Mouse (Mus musculus) neural tube, embryonic 14.5 days (tissue): Measurements from ENCODE around the gene Fzd4. TPM values are rescaled to one million over a fixed set of nuclear protein-coding genes. Genes with fewer than 3 reads are reported as not detected.

Experiments used
- ATAC-seq: fragments of 200-750 bp; cut with Nextera tagmentation; 2 replicates; pipeline ENCODE4 v1.8.0; 2017; ENCODE audit warnings: low read depth, mild to moderate bottlenecking, moderate TSS enrichment, moderate library complexity
- H3K27ac ChIP-seq: fragments of 300-500 bp; sonication (generic); 2 replicates; pipeline ENCODE4 v1.5.1; 2014; ENCODE audit warnings: low read depth, mild to moderate bottlenecking, control low read depth, low read length, moderate library complexity, mixed read lengths
- H3K27me3 ChIP-seq: fragments of 300-500 bp; sonication (generic); 2 replicates; pipeline ENCODE4 v1.6.1; 2014; ENCODE audit warnings: low read length; ENCODE audit not compliant: control insufficient read depth, insufficient read depth
- H3K36me3 ChIP-seq: fragments of 300-500 bp; sonication (generic); 2 replicates; pipeline ENCODE4 v1.6.1; 2014; ENCODE audit warnings: low read length, mixed read lengths; ENCODE audit not compliant: control insufficient read depth, insufficient read depth
- H3K4me1 ChIP-seq: fragments of 300-500 bp; sonication (generic); 2 replicates; pipeline ENCODE4 v1.6.1; 2014; ENCODE audit warnings: low read length; ENCODE audit not compliant: control insufficient read depth, insufficient read depth
- H3K4me2 ChIP-seq: fragments of 300-500 bp; sonication (generic); 2 replicates; pipeline ENCODE4 v1.6.1; 2014; ENCODE audit warnings: mild to moderate bottlenecking, low read depth, low read length, control low read depth
- H3K4me3 ChIP-seq: fragments of 300-500 bp; sonication (generic); 2 replicates; pipeline ENCODE4 v1.5.1; 2014; ENCODE audit warnings: low read depth, low read length, control low read depth, mixed read lengths
- H3K9ac ChIP-seq: fragments of 300-500 bp; sonication (generic); replicated peaks from 2 replicates; pipeline ENCODE4 v1.6.1; 2014; ENCODE audit warnings: low read depth, mild to moderate bottlenecking, control low read depth, low read length, mixed read lengths
- H3K9me3 ChIP-seq: fragments of 300-500 bp; sonication (generic); 2 replicates; pipeline ENCODE4 v1.6.1; 2016; ENCODE audit warnings: low read length; ENCODE audit not compliant: control insufficient read depth
- WGBS: fragments of 180-500 bp; shearing (Covaris S2); extraction: QIAGEN DNeasy Blood & Tissue Kit; methylation state at CpG from one replicate; pipeline ENCODE4 v1.1.7; 2014; 5-methylcytosine and 5-hydroxymethylcytosine counted together
- polyA plus RNA-seq: library from polyadenylated mRNA; unstranded; fragments of >200 nt; fragmentation: Nextera tagmentation; extraction: Ambion mirVana; gene quantifications from 2 replicates; pipeline ENCODE4 v1.2.1, GENCODE M21; 2014

The Fzd4 gene
- polyA plus RNA-seq, 1 experiment from 2014 or later: 2.8 TPM

DNA sequence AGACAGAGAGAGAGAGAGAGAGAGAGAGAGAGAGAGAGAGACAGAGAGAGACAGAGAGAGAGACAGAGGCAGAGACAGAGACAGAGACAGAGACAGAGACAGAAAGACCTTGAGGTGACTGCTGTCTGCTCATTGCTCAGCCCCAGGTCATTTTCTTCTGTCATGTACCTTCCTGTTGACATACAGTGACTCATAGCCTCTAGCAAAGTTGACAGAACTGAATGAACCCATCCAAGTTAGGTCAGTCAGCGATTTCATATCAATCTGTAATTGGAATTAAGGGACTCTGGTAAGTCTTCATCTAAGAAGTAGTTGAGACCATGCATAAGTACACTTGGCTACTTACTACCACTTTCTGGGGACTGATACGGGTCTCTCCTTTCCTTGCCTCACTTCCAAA, 27.0 kb downstream of the Fzd4 start:
- Histone ChIP-seq H3K9me3 (no peaks in the 10 kb centered on the region), H3K9ac (no peak overlapping the region), H3K4me1 (no peaks in the 10 kb centered on the region), H3K27ac (no peak overlapping the region), H3K27me3 (no peaks in the 10 kb centered on the region), H3K4me2 (no peak overlapping the region), H3K4me3 (no peak overlapping the region), H3K36me3 (no peaks in the 10 kb centered on the region)
- ATAC-seq: no peak
- 93% methylated on average over 2 of the region's 2 CpGs for WGBS

DNA sequence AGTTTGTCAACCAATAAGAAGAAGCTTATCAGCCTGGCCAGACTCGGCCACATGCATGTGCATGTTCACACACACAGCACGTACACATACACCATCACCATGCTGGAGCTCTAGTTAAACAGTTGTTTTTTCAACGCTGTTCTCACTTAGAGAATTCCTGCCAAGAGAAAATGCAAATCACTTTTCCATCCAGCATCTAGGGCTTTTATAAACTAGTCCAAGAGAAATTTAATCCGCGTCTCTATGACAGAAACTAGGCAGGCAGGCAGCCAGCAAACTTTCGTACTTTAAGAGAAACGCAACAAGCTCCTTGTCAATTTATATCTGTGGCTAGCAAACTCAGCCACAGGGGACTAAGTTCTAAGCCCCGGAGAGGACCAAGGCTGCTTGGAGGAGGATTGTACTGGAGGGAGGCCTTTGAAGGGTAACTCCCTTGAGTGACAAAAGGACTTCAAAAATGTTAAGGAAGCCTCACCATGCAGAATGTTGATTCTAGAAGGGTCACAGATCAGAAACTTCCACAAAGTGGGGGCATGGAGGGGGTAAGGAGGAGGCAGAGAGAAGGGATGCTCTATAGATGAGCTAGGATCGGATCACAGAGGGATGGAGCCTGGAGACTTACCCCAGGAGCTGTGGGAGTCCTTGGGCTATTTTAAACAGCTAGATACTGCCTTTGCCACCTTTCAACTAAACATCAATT, 29.2 kb downstream of the Fzd4 start:
- WGBS: 83% methylated on average over 9 of the region's 9 CpGs
- ATAC-seq: no peak
- no peaks in the 10 kb centered on the region for H3K36me3 ChIP-seq

DNA sequence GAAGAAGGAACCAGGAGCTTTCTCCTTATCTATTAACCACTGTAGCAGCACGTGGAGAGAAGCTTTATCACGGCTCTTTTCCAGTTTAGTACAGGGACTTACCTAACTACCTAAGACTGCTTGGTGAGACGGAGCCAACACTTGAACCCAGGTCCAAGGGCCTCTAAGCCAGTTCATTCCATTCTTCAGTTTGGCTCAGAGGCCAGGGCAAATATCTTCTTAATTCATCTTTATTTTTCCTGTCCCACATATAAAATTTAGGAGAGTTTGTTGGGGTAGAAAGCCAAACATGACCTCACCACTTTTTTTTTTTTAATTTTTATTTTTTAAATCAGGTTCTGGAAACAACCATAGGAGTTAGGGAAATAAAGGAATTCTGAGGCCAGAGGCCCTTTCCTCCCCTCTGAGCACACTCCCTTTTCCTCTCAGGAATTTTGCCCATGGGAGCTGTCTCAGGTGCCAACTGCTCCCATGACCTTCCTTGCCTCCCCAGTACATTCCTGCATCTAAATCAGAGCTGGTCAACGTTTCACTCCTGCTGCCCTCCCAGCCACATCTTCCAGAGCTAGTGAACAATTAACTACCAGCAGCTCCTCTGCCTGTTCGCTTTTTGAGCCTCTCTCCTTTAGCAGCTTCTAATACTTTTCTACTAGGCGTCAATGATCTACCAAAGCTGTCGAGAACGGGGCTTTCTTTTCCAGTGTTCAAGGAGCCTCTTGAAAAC, 29.9 kb downstream of the Fzd4 start:
- Histone ChIP-seq H3K4me3 (no peak overlapping the region), H3K36me3 (no peaks in the 10 kb centered on the region), H3K9ac (no peak overlapping the region), H3K27ac (no peak overlapping the region), H3K4me2 (no peak overlapping the region), H3K27me3 (no peaks in the 10 kb centered on the region), H3K4me1 (no peaks in the 10 kb centered on the region), H3K9me3 (no peaks in the 10 kb centered on the region)
- 65% methylated on average over 8 of the region's 8 CpGs for WGBS
- no peak for ATAC-seq

More for the DNA sequence above, 29.2 kb downstream of the Fzd4 start:
- no peaks in the 10 kb centered on the region for H3K27me3 ChIP-seq
- no peak overlapping the region for H3K4me2 ChIP-seq
- no peak overlapping the region for H3K4me3 ChIP-seq
- no peaks in the 10 kb centered on the region for H3K4me1 ChIP-seq
- H3K9ac ChIP-seq: no peak overlapping the region
- no peak overlapping the region for H3K27ac ChIP-seq
- no peaks in the 10 kb centered on the region for H3K9me3 ChIP-seq

DNA sequence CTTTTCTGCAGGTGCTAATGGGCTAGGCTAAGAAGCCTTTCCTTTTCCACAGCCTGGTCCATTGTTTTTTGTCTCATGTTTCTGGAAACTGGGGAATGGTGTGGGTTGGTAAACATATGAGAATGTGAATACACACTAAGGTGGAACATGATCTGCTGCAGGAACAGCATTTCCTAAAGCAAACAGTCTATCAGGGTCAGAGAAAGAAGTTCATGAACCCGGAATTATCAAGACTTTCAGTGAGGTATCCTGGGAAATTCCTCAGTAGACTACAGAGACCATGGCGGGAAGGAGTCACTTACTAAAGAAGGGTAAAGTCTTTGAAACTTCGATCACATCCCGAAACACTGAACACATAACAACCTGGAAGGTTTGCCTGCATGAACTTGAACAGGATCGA, 32.2 kb downstream of the Fzd4 start:
- Histone ChIP-seq H3K9ac (no peak overlapping the region), H3K4me1 (no peaks in the 10 kb centered on the region), H3K4me2 (no peak overlapping the region), H3K27ac (no peak overlapping the region), H3K36me3 (no peaks in the 10 kb centered on the region), H3K27me3 (no peaks in the 10 kb centered on the region), H3K4me3 (no peak overlapping the region), H3K9me3 (no peaks in the 10 kb centered on the region)
- 89% methylated on average over 5 of the region's 5 CpGs for WGBS
- no peak for ATAC-seq

- Histone ChIP-seq H3K4me3 (no peak overlapping the region), H3K36me3 (no peaks in the 10 kb centered on the region), H3K27me3 (no peaks in the 10 kb centered on the region), H3K4me1 (no peaks in the 10 kb centered on the region), H3K9me3 (no peaks in the 10 kb centered on the region), H3K27ac (no peak overlapping the region), H3K4me2 (no peak overlapping the region), H3K9ac (no peak overlapping the region)
- ATAC-seq: no peak
- WGBS: 58% methylated on average over 4 of the region's 4 CpGs
Measured at GRCm38 (mm10) chr7:89437589-89437988, 33.4 kb downstream of the Fzd4 start.

DNA sequence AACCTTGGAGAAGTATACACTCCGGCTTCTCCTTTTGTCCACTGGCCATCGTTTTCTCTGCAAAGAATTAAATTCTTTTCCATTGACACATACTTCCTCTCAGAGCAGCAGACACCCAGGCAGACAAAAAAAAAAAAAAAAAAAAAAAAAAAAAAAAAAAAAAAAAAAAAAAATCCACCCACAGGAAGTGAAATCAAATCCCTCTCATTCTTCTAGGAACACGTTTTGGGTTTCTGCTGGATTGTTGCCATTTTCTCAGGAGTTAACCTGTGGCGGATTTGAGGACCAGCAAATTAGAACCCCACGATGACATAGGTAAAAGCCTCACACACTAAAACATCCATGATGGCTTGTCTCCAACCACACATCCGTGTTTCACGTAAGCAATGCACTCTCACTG, 37.1 kb downstream of the Fzd4 start:
- no peaks in the 10 kb centered on the region for H3K27me3 ChIP-seq
- H3K9ac ChIP-seq: no peak overlapping the region
- H3K27ac ChIP-seq: no peak overlapping the region
- ATAC-seq: no peak
- no peaks in the 10 kb centered on the region for H3K36me3 ChIP-seq
- WGBS: 84% methylated on average over 7 of the region's 7 CpGs
- H3K4me2 ChIP-seq: no peak overlapping the region
- H3K4me1 ChIP-seq: no peaks in the 10 kb centered on the region
- no peaks in the 10 kb centered on the region for H3K9me3 ChIP-seq
- no peak overlapping the region for H3K4me3 ChIP-seq

DNA sequence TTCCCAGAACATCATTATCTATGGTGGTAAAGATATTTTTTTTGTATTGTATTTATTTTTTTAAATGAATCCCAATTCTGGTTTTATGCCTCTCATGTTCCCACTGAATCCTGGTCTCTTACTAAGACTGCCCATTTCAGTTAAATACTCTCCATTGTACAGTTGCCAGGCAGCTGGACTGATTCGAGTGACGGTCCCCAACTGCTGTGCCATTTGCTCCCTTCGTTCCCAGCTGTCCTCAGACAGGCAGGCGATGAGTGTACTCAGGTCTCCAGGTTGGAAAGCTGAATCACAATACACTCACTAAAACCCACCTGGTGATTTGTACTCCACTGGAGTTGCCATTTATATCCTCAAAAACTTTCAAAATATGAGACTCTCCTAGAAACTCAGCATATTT, 38.1 kb downstream of the Fzd4 start:
- Histone ChIP-seq H3K9me3 (no peaks in the 10 kb centered on the region), H3K27me3 (no peaks in the 10 kb centered on the region), H3K36me3 (no peaks in the 10 kb centered on the region), H3K4me2 (no peak overlapping the region), H3K27ac (no peak overlapping the region), H3K9ac (no peak overlapping the region), H3K4me3 (no peak overlapping the region), H3K4me1 (no peaks in the 10 kb centered on the region)
- 51% methylated on average over 4 of the region's 4 CpGs for WGBS
- ATAC-seq: no peak

DNA sequence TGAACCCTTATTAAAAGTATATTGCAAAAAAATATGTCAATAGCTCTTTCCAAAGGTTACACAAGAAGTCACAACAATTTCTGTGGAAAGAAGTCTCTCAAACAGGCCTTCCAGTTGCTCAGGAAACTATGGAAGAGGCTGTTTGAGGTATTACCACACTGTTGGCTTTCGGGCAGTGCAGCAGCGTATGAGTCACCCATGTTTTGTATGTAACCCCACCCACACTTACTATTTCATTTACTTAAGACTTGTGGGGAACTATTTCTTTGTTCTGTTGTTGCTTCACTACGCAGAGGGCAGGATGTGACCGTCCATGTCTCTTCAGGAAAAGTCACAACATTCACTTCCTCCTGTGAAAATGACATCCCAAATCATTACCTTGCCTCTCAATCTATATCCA, 41.0 kb downstream of the Fzd4 start:
- Histone ChIP-seq H3K36me3 (no peaks in the 10 kb centered on the region), H3K4me3 (no peak overlapping the region), H3K27me3 (no peaks in the 10 kb centered on the region), H3K9ac (no peak overlapping the region), H3K27ac (no peak overlapping the region), H3K4me2 (no peak overlapping the region), H3K4me1 (no peaks in the 10 kb centered on the region), H3K9me3 (no peaks in the 10 kb centered on the region)
- ATAC-seq: no peak
- WGBS: 90% methylated on average over 4 of the region's 4 CpGs

DNA sequence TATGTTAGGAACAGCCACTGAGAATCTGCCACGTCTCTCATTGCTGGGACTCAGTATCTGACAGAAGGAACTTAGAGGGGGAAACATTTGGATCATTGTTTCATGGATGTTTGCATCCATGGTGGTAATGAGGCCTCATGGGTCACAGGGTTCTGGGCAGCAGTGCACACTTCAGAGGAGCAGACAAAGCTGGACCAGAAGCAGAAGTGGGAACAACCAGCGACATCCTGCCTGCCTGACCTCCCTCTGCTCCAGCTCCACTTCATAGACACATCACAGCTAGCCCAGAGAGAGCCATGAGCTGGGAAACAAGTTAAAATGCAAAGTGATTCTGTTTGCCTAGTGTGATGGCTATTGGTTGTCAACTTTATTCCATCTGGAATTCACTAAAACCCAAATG, 46.2 kb downstream of the Fzd4 start:
- no peaks in the 10 kb centered on the region for H3K4me1 ChIP-seq
- no peak for ATAC-seq
- no peak overlapping the region for H3K9ac ChIP-seq
- no peak overlapping the region for H3K4me3 ChIP-seq
- WGBS: 70% methylated on average over 2 of the region's 2 CpGs
- H3K4me2 ChIP-seq: no peak overlapping the region
- no peaks in the 10 kb centered on the region for H3K36me3 ChIP-seq
- H3K27me3 ChIP-seq: no peaks in the 10 kb centered on the region
- H3K27ac ChIP-seq: no peak overlapping the region
- H3K9me3 ChIP-seq: no peaks in the 10 kb centered on the region
